Mouse (Mus musculus) kidney, adult 9 months (tissue): Measurements from ENCODE around the gene Plcb4.
A peak's percentile ranks its signal among the peaks of the same experiment; 100 is the strongest.

Experiments
- DNase-seq: peaks from one replicate; pipeline ENCODE4 v3.0.0; 2022

The Plcb4 gene

DNA sequence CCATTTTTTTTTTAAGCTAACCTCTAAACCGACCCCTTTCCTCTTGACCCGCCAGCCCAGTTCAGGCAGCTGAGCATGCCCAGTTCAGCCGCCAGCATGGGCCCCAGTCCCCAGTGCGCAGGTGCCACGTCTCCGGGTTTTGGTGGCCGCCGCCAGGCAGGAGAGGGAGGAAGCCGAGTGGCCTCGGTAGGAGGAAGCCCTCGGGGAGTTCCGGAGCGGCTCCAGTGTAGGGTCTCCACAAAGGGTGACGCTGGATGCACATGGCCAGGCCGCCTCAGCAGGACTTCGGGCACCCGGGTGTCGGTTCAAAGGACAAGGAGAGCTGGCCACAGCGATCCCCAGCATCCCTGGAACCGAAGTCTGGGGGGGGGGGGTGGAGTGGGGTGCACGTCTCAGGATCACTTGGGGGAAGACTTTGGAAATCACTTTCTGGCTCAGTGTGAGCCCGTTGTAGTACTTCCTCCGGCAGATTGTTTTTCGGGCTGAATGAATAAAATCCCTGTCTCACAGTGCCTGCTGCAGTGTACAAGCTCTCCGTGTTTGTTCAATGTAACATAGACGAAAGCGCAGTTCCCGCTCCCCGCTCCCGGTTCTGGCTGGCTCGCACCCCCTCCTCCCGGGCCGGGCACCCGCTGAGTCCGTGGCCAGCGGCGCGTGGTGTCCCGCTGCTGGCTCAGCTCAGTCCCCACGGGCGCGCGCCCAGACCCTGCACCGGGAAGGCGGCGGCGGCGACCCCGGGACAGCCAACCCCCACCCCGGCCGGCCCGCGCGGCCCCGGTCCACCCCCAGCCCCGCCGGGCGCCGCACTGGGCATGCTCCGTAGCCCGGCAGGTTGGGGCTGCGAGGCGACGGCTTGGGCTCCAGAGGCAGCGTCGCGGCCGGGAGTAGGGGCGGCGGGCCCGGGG is at the start of gene Plcb4:
Gene Plcb4, plus strand, starts transcription at position 526 of the 905 bp plus-strand sequence.
- DNase-seq, result peak; percentile 75

DNA sequence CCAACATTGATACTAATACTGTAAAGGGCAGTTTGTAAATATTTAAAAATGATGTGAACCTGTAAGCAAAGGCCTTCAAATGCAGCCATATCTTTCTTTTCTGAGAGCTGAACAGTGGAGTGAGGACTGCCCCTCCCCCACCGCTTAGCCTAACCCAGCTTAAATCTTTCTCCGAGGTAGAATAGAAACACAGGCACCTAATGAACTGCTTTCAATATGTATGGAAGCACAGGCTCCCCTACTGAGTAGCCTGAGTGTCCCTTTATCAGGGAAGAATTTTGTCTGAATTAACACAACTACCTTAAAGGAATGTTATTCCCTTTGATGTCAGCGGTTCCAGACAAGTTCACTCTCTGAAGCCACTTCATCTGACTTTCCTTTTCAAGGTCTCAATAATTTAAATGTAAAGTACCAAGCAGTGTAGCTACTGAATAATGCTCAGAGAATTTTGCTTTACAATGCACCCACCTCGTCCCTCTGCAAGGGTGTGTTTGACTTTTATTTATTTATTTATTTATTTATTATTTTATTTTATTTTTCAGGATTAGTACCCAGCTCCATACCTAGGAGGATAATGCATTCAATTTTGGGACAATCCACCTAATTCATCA is 44.1 kb upstream of the Plcb4 start:
- DNase-seq, result no peak

DNA sequence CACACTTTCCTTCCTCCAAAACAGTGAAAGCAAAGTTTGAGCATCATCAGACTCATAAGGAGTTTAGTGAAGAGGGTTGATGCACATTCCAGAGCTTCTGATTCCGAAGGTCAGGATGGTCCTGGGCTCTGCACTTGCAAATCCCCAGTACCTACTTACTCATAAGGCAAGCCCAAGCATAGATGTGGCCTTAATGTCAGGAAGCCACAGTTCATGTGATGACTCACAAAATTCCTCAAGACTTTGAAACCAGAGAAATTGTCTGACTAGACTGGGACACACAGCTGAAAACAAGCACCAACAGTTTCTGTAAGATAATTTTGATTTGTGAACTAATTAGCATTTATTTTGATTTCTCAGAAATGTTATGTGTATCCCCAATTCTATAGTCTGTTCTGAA is 42.7 kb upstream of the Plcb4 start:
- no peak for DNase-seq

DNA sequence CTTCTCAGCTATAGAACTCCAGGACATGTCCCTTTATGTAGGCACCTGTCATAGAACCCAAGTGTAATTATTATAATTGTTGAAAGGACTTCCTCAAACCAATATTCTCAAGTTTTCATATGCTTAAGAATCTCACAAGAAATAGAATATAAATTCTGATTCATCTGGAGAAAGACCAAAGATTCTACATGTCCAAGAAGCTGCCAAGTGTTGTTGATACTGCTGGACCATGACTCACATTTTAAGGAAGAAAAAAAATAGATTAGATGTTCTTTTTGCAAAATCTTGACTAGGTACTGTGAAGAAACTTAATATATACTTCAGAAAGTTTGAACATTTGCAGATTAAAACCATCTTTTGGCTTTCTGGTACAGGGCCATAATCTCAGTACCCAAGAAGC is 40.3 kb upstream of the Plcb4 start:
- DNase-seq, result no peak

DNA sequence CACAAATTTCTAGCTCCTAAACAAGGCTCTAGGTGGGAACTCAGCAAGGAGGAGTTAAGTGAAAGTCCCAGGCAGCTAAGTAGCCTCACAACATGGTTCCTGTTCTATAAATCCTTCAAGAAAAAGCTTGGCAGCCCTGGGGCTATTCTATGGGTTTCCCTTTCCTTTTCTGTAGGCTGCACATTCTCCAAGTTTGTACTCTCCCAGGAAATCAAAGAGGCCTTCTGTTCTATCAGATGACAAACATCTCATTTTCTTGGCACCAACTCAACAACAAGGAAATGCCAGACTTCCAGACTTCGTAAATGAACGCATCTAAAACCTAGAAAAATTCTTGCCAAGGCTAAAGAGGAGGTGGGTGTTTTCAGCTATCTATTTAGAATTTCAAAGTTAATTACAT is 38.9 kb upstream of the Plcb4 start:
- no peak for DNase-seq

DNA sequence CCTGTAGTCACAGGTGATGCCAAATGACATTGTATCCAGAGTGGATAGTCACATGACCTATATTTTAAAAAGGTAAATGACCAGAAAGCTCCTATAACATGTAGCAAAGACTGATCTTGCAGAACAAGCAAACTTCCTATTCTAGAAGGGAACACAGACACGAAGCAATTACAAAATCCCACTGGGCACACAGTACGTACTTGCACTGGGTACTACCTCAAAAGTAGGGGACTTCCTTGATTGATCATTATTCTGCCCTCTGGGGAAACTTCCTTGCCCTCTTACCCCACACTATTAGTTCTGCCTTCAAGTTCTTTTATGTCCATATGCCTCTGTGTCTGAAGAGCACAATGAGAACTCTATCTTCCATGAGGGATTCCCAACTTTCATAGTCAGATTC is 31.0 kb upstream of the Plcb4 start:
- no peak for DNase-seq

DNA sequence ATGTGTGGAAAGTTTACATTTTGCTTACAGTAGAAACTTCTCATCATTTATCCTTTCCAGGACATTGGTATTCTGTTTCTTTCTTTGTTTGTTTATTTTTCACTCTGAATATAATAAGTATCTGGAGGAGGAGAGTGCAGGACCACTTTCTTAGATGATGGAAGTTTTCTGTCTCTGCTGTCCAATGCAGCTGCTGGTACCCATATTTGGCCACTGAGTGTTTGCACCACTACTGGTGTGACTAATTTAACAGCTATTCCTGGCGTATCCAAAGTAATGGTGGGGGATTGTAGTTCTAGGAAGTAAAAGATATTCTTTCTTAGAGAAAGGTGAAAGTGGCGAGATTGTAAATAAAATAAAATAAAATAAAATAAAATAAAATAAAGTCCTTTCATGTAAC is 21.6 kb upstream of the Plcb4 start:
- no peak for DNase-seq

DNA sequence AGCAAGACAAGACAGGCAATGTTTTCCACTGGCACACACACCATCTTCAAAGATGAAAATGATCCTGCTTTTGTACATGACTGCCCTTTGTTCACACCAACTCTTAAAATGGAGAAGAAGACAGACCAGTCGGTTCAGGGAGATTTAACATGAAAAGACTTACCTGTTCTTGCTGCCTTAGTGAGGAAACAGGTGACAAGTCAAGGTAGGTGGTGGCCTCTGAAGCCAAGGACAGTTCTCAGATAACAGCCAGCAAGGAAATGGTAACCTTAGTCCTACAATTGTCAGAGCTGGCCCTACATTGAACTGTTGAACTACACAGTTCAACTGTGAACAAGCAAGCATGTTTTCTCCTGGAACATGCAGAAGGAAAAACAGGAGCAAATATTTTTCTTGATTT is 17.8 kb upstream of the Plcb4 start:
- DNase-seq, result no peak

DNA sequence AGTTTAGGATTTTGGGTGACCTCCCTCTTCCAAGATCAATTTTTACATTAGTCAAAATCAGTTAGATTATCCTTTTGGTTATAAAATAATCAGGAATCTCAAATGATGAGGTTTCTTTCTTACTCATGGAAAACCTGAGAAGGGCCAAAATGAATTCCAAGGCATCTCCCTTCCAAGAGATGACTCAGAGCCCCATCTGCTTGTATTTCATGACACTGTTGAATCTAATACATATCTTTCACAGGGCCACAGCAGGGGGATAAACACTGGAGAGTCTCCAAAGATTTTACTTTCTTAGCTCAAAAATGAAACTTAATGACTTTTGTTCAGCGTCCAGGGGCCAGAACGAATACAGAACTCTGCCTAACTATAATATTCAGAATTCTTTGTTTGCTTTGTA is 17.2 kb upstream of the Plcb4 start:
- DNase-seq, result no peak

DNA sequence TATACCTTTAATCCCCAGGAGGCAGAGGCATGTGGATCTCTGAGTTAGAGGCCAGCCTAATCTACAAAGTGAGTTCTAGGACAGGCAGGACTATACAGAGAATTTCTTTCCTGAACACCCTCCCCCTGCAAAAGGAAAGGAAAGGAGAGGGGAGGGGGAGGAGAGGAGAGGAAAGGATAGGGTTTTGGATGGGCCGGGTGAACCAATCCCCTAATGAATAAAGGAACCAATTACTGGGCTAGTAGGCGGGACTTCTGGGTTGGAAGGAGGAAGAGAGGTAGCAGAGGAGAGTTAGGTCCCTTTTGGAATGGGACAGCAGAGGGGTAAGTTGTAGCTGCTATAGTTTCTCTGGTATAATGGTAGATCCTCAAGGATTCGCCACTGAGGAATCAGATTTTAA is 12.6 kb upstream of the Plcb4 start:
- DNase-seq, result no peak

DNA sequence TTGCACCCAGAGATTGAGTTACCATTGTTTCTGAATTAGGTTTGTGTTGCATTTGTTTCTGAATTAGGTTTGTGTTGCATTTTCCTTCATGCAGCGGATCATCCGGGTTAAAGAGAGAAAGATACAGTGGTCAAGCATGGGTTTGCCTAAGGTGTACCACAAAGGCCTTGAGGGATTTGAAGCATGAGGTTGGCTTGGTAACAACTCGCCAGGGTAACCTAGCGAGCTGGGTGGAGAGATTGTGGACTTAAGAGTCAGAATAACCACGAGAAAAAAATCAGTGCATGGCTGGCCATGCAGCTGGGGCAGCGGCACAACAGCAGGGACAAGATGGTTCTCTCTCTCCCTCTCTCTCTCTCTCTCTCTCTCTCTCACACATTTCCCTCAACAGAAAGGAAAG is 12.2 kb upstream of the Plcb4 start:
- DNase-seq, result no peak

DNA sequence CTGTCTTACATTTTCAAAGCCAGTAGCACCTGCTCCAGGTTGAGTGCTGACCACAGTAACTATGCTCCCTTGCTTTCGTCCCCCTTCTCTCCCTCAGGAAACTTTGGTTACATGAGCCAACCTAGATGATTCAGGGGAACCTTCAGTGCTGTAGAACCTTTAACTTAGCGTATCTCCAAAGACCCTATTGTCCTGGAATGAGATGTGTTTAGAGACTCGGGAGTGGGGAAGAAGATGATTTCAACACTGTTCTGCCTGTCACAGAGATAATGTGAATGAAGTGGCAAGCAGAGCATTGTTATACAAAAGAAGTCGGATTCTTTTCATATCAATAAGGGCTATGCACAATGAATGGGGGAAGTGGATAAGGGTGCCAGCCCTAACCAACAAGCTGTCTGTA is 10.8 kb upstream of the Plcb4 start:
- DNase-seq, result no peak

DNA sequence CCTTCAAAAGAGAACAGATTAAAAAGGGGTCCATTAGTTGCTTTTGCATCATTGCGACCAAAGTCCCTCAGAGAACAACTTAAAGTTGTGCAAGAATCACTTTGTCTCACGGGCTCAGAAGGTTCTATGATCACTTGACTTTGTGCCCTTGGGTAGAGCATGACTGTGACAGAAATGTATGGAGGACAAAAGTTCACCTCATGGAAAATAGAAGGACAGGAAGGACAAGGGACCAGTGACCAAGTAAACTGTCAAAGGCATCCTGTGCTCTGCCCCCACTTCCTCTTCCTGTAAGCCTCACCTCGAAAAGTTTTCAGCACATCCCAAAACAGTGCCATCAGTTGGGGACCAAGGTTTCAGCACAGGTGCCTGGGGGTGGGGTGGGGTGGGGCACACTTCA is 7.9 kb upstream of the Plcb4 start:
- no peak for DNase-seq

DNA sequence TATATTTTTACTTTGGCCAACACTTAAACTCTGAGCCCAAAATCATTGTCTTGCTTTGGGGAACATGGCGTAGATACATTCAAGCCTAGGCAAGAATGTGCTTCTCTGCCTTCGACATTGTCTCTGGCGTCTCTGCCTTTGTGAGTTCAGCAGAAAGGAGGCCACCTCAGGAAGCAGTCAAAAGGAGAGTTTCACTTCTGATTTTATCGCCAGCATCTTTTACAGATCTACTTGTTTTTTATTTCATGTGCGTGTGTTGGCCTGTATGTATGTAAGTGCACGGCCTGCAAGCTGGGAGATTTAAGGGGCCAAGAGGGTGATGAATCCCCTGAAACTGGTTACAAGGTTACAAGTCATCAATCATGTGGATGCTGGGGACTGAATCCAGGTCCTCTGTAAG is 6.8 kb upstream of the Plcb4 start:
- DNase-seq, result no peak

DNA sequence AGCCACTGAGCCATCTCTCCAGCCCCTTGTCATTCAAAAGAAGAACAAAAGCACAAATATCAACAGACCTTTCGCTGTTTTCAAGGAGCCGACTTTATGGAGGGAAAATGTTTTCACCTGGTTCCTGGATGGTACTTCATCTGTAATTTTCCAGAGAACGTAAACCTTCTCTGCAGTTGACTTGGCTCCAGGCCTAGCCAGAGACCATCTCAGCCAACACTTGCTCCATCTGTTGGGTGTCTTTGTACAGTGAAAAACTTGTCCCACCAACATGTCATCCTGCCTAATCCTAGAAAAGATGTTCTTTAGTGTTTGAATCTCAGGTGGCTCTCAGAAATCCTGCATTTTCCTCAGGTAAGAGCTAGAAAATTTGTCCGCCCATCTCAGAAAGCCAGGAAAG is 6.4 kb upstream of the Plcb4 start:
- DNase-seq, result no peak

DNA sequence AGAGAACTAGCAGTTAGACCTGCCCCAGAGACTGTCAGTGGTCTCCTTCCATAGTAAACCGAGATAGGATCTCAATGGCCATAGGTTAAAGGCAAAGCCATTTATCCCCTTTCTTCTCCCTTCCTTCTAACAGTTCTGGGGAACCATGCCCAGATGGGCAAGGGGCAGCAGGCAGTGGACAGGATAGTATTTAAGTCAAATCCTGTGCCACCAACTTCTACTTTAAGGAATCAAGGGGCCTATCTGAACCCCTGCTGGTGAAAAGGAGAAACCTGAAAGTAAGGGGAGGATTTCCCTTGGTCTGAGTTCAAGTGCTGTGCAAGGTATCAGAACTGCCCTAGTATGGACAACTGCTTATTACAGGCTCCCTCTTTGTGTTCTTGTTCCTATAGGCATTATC is 2.9 kb upstream of the Plcb4 start:
- DNase-seq, result no peak

DNA sequence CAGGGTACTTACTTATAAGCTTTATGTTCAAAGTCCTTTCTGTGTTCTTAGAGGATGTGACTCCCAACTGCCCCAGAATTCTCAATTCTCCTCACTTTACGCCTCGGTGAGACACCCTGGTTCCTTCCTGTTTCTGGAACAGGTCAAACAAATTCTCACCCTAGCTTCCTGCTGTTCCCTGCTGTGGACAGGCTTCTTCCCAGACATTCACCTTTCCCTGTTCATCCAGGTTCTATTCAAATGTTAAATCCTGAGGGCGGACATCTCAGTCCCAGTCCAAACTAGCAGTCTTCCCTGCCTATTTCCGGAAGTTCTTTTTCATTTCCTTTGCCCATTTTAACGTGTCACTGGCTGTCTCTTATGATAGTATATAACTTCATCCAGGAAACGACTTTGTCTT is 2.2 kb upstream of the Plcb4 start:
- no peak for DNase-seq

DNA sequence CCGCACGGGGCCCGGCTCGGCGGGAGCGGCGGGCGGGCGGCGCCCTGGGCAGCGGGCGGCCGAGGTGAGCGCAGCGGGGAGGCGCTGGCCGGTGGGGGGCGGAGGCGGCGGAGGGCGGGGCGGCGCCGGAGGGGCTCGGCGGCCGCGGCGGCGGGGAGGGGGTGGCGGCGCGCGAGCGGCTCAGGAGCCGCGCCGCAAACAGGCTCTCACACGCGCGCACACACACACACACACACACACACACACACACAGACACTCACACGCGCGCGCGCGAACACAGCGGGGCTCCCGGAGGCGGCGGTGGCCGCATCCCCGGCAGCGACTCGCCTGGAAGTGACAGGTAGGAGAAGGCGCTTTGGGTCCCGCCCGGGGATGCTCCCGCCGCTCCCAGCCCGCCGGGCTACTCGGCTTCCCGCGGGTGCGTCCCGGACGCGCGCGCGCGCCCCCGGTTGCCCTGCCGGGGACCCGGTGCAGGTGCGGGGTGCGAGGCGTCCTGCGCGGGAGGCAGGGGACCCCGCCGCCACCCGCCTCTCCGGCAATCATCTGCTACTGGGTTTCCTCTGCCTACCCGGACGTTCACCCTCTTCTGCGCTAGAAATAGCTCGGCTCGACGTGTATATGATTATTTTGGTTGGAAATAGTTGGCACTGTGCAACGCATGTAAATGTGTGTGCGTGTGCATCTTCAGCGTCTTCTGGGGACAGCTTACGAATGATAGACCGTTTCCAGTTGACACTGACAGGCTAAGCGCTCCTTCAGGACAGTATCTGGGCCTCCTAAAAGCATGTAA is 775 bp downstream of the Plcb4 start:
- peak; percentile 36 for DNase-seq

DNA sequence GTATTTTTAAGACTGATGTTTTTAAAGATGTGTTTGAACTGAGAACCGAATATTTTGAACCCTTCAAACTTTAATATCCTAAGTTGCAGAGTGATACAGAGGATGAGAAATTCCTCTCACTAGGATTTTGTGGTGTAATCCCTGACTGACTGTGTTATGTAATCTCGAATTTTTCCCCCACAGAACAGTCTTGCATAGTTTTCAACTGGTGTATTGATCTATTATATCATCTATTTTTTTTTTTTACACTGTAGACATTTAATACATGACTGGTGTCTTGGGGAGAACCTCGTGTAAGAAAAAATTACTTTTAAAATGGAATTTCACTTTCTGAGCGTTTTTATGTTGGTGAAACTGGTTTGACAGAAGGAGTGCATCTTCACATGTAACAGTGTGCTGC is 2.0 kb downstream of the Plcb4 start:
- no peak for DNase-seq

DNA sequence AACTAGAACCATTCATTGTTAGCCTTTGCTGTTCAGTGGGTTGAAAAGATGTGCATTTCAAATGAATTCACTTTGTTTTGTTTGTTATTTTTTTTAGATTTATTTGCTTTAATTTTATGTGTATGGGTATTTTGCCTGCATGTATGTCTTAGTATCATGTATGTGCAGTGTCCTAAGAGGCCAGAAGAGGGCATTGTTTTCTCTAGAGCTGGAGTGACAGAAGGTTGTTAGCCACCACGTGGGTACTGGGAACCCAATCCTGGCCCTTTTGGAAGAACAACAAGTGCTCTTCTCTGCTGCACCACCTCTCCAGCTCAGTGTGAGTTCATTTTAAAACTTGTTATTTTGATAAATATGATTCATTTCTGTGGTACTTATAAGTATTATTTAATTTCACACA is 5.0 kb downstream of the Plcb4 start:
- no peak for DNase-seq

DNA sequence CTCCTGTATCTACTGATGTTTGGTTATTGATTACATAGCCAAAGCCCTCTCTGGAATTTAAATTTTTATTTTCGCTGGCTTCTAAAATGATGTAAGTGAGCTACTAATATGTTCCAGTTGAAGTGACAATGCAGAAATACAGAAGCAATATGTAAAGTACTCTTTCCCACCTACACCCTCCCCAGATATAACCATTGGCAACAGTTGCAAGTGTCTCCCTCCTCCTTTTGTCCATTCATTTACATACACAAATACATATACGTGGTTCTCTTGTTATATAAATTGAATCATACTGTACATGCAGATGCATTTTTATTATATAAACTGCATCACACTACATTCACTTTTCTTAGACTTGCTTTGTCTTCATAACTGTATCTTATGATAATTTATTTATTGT is 8.7 kb downstream of the Plcb4 start:
- DNase-seq, result no peak

DNA sequence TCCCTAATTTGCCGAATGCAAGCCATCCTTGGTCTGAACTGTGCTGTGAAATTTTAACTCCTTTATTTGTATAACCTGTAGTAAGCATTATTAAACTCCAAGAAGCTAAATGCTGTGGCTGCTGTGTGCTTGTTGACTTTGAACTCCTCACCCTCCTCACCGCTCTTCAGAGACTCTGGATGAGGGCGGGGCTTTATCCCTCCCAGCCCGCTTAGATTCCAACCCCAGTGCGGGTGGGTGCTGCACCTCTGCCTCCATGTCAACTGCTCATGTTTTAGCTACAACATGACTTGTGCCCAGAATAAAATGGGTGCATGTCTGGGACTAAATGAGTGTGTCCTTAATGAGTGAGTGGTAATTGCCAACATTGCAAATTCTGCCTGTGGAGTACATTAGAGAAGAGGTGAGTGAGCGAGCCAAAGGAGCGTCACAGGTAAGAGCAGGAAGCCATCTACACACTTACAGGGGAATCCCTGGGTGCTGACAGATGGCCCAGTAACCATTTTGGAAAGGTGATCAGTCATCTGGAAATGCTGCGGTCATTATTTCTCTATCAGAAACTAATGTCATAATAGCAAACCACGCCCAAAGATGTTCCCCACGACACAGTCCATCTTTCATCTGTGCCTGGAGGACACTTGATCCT is 13.8 kb downstream of the Plcb4 start:
- DNase-seq, result no peak

DNA sequence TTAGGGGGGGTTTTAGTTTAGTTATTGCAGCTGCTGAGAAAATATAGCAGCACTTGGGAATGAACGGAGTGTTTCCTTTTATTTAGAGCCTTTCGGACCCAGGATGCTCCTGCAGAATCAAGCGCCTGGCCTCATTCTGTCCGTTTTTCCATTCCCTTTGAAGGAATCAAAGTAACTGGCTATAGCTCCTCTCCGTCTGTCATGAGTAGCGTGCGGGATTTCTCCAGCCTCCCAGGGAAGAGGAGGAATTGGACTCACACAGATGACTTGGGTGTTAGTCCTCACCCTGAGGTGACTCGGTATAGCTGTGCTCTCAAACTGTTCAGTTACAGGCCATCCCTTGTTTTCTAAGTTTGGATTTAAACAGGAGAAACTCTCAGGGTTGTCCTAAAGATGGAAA is 14.8 kb downstream of the Plcb4 start:
- no peak for DNase-seq
